Mouse (Mus musculus): Measurements from ENCODE around the gene Pip5k1b.
"Not testable (repeated sequence)": the region's sequence is repeated elsewhere in the genome, so short reads cannot be mapped to it uniquely, and the experiment has no call there.

The Pip5k1b gene

DNA sequence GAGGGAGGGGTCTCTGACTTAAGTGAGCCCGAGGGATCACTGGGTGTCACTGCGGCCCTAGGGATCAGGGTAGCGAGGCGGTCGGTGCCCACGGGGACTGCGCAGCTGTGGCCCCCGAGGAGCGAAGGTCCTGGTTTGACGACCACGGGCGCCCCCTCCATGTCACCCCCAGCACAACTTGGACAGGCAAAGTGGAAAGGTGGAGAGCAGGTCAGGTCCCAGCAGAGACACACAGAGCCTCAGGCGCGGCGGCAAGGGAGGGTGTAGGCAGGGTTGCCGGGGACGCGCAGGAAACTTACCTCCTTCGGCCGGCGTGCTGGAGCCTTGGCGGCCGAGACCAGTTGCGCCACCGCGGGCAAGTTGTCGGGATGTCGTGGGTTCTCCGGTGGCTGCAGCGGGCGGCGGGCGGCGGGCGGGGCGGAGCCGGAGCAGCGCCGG, at the start of gene Pip5k1b:
Pip5k1b (minus strand) TSS at position 407 of the 438 bp plus-strand sequence.
- DNase-seq: peak; percentile 36

DNA sequence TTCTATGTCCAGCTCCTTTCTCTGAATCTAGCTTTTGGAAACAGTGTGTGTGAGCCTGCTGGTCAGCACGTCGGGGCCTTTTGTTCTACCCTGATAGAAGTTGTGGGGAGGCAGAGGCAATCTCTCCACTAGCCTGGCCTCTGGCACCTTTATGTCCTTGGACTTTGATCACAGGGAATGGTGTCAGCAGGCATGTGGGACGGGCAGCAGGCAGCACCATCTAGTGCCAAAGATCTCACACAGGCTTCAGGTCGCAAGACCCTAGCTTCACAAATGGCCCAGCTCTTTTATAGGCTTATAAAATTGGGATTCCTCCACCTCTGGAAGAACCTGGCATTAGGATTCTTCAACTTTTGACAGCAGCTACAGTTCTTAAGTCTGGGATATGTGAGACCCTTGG, 48.4 kb upstream of the Pip5k1b start:
- DNase-seq: peak; percentile 28

DNA sequence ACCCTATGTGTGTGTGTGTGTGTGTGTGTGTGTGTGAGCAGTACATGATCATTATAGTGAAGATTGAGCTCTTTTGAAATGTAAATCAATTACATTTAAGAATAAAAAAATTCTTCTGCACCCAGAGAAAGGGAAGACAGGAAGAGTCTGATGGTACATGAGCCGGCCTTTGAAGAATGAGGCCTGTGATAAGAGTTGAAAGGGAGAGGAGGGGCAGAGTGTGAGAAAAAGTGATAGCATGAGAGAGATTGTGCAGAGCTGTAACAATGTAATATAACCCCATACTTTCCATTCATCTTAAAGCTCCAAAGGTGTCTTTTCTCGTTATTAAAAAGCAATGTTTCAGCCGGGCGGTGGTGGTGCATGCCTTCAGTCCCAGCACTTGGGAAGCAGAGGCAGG, 47.8 kb upstream of the Pip5k1b start:
- no peak for DNase-seq

DNA sequence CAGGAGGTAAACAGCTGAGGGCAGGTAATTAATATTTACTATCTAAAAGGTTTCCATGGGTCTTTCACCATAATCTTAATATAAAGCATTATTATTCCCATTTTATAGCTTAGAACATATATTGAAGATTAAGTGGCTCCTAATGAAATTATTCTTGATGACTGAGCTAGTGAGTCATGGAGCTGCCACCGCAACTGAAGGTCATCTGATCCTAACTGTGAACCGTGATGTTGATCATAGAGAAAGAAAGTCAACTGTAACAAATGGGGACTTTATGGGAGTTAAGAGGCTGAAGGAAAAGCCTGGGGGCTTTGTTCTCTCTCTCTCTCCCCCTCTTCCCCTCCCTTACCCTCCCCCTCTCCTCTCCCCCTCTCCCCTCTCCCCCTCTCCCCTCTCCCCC, 31.1 kb upstream of the Pip5k1b start:
- DNase-seq: no peak

DNA sequence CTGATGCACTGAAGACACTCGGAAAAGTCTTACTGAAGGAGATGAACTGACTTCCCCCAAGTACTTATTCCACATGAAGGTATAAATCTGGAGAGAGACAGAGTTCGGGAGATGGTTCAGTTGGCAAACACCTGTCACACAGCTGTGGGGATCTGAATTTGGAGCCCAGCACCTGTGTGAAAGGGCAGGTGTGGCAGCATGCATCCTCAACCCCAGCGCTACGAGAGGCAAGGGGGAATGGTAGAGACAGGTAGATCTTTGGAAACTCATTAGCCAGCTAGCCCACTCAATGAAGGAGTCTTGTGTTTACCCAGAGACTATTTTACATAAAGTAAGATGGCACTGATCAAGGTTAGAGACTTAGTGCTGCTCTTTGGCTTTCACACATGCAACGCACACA, 29.5 kb upstream of the Pip5k1b start:
- no peak for DNase-seq

DNA sequence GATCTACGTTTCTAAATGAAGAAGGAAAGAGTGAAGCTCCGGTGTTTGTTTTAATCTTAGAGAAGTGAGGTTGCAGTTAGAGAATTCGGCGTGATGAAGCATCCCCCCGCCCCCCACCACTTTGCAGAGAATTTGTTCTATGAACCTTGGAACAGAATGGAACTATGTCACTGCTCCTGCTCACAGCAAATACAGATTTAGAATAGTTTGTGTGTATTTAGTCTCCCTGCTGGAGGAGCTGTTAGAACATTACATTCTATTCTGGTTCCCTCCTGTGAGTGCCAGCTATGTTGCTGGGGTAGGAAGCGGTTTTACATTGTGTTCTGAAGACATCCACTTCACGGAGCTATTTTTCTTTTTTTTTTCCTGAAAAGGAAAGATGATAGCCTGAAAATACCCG, 28.3 kb upstream of the Pip5k1b start:
- DNase-seq: no peak

DNA sequence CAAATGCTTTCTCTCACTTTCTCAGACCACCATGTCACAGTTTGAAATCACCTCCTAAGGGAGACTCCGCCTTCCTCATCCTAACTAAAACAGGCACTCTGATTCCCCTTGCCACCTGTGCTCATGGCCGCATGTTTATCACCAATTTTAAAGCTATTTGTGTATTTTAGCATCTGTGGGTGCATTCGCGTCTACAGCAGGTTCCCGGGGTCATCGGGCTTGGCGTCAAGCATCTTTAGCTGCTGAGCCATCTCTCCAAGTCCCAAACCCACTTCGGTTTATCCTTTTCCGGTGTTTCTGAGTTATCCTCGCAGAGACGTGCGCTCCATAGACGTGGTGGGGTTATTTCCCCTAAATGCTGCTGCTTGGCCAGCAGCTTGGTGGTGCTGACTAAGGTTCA, 20.5 kb upstream of the Pip5k1b start:
- DNase-seq: no peak

DNA sequence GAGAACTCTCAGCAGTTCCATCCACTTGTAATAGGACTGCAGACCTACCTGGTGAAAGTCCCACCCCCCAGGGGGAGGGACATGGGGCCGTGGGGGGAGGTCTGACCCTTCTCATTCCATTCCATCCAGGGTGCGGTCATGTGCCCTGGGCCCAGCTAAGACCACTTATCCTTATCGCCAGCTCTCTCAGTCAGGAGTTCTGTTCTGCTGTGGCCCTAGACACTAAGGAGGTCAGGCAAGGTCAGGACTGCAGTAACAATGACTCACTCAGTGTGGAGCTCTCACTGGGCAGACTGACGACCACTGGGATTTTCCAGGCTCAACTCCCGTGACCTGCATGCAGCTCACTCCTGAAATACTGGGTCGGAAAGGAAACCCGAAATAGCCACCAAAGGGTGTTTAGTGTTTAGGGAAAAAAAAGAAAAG, 16.1 kb upstream of the Pip5k1b start:
- DNase-seq: no peak

DNA sequence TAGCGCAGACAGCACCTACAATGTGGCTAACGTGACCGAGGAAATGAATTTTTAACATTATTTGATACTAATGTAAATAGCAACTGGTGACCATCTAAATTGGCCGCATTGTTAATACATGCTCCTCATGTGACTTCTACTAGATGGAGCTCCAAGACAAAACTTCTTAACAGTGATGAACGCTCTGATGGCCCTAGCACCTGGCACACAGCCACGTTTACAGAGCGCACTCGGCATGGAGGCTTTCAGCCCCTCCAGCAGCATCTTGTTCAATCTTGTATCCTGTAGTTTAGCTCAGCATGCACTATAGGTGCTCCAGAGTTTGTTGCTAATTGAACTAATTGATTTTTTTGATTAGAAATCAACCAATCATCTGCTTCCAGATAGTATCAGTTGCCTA, 15.3 kb upstream of the Pip5k1b start:
- no peak for DNase-seq

DNA sequence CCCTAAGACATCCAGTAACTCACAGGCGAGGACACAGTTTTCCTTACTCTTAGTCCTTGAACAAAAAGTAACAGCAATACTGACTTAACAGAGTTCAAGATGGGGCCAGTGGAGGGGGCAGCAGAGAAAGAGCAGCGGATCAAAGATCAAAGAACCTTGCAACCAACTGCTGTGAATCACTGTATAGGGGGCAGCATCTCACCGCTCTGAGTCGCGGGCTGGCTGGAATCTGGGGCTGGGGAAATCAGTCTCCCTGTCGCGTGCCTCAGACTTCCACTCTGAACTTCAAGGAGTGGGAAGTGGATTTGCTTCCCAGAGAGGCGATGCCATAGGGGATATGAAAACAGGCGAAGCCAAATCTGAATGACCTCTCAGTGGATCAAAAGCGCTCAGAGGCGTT, 1.8 kb upstream of the Pip5k1b start:
- DNase-seq: no peak

DNA sequence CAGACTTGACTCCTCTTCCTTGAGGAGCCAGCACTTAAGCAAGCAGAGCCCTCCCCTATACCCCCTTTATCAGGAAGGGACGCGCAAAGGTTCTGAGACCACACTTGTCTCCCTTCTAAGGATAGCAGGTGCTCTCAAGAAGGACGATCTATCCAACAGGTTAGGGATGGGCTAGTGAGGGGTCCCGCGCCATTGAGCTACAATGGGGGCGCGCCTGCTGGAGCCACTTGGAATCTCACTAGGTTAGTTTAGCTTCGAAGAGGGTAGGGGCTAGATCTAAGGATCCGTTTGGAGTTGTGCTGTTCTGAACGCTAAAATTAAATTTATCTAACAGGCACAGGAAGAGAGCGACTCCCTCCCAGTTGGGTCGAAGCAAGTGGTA, 904 bp upstream of the Pip5k1b start:
- no peak for DNase-seq

DNA sequence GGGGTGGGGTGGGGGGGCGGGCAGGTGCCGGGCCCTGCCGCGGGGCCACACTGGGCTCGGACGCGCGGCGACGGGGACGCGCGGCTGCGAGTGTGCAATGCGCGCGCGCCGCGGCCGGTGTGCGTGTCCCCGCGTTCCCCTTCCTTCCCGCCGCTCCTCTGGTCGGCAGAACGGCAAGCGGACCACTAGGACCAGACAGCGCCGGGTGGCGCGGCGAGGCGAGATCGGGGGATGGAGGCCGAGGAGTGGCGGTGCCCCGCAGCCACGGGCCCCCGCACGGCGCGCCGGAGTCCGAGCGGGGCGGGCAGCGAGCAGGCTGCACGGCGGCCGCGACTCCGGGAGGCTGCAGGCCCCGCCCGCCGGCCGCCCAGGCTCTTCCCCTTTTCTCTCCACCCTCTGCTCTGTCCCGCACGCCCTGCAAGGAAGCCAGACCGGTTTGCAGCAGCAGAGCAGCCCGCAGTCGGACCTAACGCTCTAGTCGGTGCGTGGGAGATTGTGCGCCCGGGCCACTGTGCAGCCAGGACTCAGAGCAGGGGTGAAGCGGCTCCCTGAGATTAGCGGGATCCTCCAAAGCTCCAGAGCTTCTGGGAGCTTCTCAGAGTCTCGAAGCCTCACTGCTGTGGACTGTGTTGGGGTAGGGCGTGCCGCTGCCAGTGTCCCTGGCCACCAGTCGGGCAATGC, 372 bp upstream of the Pip5k1b start:
- DNase-seq: peak; percentile 54

DNA sequence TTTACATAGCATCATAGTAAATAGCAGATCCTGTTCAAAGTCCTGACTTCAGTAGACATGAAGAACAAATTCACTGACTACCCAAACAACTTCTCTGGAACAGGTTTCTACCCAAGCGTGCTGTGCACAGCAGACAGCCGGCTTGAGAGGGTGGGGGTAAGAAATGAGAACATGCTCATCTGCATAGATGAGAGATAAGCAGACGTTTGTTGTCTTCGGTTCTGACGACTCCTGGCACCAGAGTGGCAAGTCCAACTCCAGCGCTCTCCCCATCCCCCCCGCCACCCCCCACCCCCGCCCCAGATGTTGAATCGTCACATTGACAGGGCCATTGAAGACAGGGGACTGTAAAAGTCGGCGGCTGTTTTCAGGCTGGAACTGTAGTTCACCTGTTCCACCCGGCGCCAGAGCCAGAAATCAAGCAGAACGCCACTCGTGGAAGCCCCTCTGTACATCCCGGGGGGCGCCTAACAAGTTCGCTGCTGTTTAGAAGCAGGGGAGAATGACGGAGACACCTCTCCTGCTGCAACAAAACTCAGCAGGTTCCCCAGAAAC, 684 bp downstream of the Pip5k1b start:
- DNase-seq: no peak

DNA sequence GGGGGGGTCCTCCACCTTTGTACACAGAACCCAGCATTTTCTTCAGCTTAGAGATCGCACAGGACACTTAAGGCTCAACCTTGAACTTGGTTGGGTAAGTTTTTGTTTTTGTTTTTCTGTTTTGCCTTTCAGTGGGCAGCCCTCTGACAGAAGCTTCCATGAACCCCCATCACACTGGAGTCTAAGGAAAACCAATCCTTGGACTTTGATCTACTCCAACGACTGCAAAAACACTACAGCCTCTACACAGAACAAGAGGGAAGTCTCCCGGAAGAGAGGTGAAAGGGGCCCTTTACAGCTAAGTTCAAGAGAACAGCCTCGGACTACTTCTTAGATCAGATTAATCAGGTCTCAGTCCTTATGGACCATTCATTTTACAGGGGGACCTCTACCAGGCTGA, 1.2 kb downstream of the Pip5k1b start:
- DNase-seq: no peak

DNA sequence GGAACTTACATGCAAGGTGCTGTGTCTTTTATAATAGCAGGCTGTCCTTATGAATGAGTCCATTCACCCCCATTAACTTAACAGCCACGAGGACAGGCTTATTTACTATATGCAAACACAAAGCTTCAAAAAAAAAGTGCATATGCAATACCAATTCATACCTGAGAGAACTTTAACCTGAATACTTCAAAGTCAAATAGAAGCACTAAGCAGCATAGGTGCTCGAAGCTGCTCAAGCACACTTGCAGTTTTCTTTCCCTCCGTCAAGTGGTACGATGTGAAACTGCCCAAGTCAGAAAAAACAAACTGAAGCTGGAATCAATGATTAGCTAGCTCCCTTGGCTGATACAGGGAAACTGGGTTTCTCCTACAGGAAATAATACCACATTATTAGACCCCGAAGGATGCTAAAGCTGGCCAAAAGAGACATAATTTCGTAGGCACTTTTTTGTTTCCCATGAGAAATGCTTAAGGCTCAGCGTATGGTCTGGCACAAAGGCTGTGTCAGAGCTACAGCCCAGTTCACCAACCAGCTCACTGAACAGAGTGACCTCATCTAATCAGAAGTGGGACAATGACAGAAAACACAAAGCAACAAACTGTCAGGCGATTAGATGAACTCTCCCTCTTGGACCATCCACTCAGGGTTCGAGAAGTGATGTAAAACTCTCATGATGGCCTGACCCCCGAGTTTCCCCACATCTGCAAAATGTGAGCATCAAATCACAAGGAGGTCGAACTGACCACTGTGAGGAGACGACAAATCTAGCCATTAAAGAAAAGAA, 2.2 kb downstream of the Pip5k1b start:
- peak; percentile 20 for DNase-seq

DNA sequence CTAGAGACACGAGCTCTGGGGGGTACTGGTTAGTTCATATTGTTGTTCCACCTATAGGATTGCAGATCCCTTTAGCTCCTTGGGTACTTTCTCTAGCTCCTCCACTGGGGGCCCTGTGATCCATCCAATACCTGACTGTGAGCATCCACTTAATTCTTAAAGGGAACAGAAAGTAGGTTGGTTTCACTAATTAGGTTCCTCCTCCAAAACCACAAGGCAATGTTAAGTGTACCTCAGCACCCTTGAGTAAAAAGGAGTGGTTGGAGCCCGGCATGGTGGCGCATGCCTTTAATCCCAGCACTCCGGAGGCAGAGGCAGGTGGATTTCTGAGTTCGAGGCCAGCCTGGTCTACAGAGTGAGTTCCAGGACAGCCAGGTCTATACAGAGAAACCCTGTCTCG, 3.0 kb downstream of the Pip5k1b start:
- not testable (repeated sequence) for DNase-seq

DNA sequence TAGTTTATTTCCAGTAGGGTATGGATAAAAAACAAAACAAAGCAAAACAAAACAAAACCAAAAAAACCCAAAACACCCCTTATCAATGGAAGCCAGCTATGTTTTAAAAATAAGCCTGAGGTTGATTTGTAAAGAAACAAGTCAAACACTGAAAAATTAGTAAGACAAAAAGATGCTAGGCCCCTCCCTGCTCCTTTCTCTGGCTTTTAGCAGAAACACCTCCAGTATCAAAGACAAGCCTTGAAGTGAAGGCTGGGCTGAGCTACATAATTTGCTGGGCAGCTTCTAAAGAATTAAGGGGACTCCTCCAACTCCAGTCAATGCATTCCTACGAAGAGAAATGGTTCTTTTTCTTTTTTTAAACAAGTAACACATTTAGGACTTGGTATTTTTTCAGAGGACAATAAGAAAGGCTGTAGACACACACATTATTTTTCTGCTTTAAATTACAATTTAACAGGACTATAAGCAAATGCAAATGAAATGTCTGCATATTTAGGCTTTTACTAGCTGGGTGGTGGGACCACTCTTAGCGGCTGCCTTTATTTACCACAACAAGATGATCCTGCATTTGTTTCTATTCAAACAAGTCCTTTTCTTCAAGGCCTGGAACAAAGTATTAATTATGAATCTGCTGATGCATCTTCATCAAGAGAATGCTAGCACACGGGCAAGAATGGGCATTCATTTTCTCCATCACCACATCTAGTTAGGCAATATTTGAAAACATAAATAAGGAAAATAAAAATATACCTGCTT, 4.3 kb downstream of the Pip5k1b start:
- no peak for DNase-seq

DNA sequence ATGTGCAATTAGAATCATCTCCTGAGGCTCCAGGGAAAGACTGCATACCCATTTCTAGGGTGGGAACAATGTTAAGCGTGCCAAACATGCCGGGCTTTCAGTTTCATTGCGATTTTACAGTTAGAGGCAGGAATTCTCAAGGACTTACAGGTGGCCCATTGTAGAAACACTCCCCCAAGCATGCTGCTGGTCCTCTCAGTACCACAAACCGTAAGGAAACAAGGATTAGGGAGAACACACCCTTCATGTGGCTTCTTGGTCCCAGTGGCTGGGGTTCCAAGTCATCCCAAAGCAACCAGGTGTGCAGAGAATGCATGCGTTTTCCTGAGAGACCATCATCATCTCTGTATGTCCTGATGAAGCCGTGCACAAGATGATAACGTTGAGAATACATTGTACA, 4.9 kb downstream of the Pip5k1b start:
- DNase-seq: no peak

DNA sequence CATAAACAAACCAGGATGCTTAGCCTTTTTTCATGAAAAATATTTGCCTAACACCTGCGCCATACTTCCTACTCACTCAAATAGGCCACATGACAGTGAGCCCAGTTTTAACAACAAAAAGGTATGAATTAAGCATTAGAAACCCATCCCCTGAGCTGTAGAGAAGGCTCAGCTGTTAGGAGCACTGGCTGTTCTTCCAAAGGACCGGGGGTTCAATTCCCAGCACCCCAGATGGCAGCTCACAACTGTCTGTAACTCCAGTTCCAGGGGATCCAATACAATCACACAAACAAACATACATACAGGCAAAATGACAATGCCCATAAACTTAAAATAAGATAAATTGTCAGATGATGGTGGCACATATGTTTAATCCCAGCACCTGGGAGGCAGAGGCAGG, 5.7 kb downstream of the Pip5k1b start:
- no peak for DNase-seq

DNA sequence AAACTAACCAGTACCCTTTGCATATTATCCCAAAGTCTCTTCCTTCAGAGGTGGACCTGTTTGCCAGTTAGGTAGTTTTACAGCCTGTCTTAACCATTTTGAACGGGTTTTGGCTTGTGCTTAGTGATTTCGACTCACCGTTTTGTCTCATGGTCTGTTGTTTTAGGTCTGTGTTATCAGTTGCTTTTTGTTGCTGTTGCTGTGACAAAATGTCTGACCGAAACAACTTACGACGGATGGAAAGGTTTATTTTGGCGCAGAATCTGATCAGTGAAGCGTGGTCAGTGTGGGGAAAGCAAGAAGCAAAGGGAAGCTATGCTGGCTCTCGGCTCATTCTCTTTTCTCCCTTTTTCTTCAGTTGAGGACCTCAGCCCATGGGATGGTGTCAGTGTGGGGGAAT, 7.3 kb downstream of the Pip5k1b start:
- no peak for DNase-seq

DNA sequence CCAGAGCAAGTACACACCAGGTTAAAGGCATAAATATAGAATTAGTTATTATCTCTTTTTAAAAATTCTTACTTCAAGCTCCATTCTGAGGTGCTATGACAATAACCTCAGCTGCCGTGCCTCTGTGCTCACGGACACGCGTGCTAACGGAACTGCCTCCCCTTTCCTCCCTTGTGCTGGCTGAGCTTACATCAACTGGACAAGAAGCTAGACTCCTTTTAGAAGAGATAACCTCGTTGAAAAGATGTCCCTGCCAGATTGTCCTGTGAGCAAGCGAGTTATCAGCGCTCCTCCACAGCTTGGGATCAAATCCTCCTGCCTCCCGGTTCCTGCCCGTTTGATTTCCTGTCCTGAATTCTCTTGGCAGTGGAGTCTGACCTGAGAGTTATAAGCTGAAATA, 9.5 kb downstream of the Pip5k1b start:
- no peak for DNase-seq

DNA sequence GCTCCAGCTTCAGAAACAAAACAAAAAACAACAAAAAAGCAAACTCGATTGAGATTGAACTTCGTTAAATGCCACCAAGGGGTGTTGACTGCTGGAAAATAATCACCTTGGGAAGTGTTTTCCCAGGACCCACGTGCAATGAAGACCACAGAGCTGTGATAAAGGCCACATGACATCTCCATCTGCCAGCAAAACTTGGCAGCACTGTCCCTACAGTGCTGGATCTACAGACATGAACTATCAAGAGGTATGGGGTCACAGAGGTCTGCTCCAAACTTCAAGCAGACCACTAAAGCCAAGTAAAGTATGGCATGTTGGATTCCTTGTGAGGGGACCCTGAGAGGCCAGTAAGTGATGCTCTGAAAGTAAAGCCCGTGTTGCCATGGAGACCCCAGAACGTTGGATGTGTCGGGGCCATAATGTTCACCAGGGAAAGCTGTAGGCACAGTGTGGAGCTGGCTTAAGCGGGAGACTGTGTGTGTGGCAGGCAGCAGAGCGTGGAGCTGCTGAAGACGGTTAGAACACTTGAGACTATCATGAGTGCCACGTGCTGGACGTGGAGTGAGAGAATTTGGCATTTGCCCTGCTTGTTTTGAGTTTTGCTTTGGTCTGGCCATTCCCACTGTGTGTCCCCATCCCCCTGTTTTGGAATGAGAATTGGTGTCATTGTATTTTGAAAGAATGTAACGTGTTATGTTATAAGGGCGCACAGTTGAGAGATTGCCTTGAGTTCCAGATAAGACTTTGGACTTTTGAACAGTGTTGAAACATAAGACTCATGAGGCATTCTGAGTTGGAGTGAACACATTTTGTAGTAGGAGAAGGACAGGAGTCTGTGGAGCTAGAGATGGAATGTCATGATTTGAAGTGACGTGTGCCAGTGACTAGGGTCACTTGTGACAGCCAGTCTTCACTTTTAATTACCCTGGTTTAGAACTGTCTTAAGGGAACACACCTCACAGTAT, 12.0 kb downstream of the Pip5k1b start:
- no peak for DNase-seq
